Mouse (Mus musculus): ENCODE results near the gene Ccdc171.
"Not testable (repeated sequence)": the region's sequence is repeated elsewhere in the genome, so short reads cannot be mapped to it uniquely, and the experiment has no call there.

The Ccdc171 gene

DNA sequence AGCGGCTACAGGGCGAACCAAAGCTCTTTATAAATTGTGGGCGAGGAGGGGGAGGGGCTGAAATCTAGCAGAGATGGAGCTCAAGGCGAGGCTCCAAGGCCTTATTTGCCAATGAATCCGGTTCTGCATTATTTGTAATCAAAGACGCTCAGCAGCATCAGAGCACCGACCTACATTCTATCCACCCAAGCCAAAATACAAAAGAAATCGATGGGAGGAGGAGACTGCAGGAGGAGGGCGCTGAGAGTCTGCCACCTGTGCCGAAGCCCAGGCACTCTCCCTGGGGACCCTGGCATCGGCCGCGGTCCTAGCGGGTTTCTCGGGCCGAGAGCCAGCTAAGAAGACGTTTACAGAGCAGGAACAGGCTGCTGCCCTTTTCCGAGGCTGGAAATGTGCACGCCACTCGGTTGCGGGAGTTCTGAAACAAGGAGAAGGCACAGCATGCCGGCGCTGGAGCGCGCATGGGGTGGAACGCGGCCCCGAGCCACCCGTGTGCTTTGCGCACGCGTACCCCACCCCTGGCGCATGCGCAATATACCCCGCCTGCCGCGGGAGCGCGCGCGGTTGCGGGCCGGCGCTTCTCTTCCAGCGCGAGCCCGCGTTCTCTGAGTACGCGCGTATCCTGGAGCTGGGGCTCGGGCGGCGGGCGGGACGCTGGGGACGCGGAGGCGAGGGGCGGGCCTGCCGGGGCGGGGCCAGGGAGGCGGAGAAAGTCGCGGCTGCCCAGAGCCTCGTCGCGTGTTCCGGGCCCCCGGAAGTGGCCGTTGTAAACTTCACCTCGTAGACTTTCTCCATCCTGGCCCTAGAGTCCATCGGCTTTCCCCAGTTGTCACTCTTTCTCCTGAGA lies at the start of gene Ccdc171:
Gene Ccdc171 (plus strand): TSS at position 703 of the 847 bp plus-strand sequence.
- DNase-seq (ENCODE audit: low read depth, low spot score), result peak; percentile 97
- no peaks in the 10 kb centered on the region for H3K27me3 ChIP-seq (ENCODE audit: control insufficient read depth, insufficient read depth, low read length, poor library complexity, severe bottlenecking)
- H3K36me3 ChIP-seq (ENCODE audit: control insufficient read depth, insufficient read depth, low read length, poor library complexity, severe bottlenecking), result no peaks in the 10 kb centered on the region

DNA sequence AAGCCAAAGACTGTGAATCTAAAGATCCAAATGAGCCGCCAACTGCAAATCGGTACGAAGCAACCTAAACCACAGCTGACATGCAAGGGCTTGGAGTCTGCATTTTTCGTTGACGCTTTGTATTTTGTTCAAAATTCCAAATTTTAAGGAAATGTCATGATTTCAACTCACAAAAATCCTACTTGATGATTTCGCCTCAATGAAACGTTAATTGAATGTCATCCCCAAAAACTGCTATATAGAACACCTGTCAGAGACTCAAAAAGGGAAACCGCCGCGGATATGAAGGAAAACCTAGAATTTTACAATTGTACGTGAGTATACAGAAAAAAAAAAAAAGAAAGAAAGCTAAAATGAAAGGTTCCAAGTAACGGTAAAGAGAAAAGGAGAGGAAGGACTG lies 40.1 kb upstream of the Ccdc171 start:
- H3K36me3 ChIP-seq (ENCODE audit: control insufficient read depth, insufficient read depth, low read length, poor library complexity, severe bottlenecking), result peaks cover 3% of the 10 kb centered on the region; the same call in 1 of the 2 replicates
- DNase-seq (ENCODE audit: low read depth, low spot score), result no peak

DNA sequence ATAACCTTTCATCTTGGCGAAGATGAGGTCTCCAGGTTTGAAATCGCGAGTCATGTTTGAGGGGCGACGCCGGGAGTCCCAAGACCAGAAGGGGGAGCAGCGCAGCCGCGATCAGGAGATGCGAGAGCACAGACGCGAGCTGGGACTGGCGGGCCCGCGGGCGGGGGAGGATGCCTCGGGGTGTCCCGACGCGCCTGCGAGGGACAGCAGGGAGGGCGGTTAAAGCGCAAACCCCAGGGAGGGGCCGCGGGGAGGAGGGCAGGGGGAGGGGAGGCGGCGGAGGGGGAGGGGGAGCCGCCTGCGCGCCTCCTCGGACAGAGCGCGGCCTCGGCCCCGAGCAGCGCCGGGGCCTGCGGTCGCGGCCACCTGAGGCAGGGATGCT lies 39.6 kb upstream of the Ccdc171 start:
- DNase-seq (ENCODE audit: low read depth, low spot score), result peak; percentile 89
- H3K36me3 ChIP-seq (ENCODE audit: control insufficient read depth, insufficient read depth, low read length, poor library complexity, severe bottlenecking), result 0 out of 2 replicates have a peak, but pooled peaks cover 2% of the 10 kb centered on the region

More for the DNA sequence above, 40.1 kb upstream of the Ccdc171 start:
- H3K27me3 ChIP-seq (ENCODE audit: control insufficient read depth, insufficient read depth, low read length, poor library complexity, severe bottlenecking), result no peaks in the 10 kb centered on the region

GRCm38 (mm10) chr4:83486117-83486901 lies 39.0 kb upstream of the Ccdc171 start, which contains the start of gene Psip1:
Gene Psip1 (minus strand): TSS chr4:83486459.
- 0 out of 2 replicates have a peak, but pooled peaks cover 2% of the 10 kb centered on the region for H3K36me3 ChIP-seq (ENCODE audit: control insufficient read depth, insufficient read depth, low read length, poor library complexity, severe bottlenecking)
- H3K27me3 ChIP-seq (ENCODE audit: control insufficient read depth, insufficient read depth, low read length, poor library complexity, severe bottlenecking), result no peaks in the 10 kb centered on the region
- peak; percentile 90 for DNase-seq (ENCODE audit: low read depth, low spot score)

More for the DNA sequence above, 39.6 kb upstream of the Ccdc171 start:
- H3K27me3 ChIP-seq (ENCODE audit: control insufficient read depth, insufficient read depth, low read length, poor library complexity, severe bottlenecking), result no peaks in the 10 kb centered on the region

GRCm38 (mm10) chr4:83489121-83489520 lies 36.2 kb upstream of the Ccdc171 start:
- H3K27me3 ChIP-seq (ENCODE audit: control insufficient read depth, insufficient read depth, low read length, poor library complexity, severe bottlenecking), result no peaks in the 10 kb centered on the region
- no peak for DNase-seq (ENCODE audit: low read depth, low spot score)

GRCm38 (mm10) chr4:83493112-83493511 lies 32.2 kb upstream of the Ccdc171 start:
- H3K36me3 ChIP-seq (ENCODE audit: control insufficient read depth, insufficient read depth, low read length, poor library complexity, severe bottlenecking), result no peaks in the 10 kb centered on the region
- peak; percentile 20 for DNase-seq (ENCODE audit: low read depth, low spot score)
- H3K27me3 ChIP-seq (ENCODE audit: control insufficient read depth, insufficient read depth, low read length, poor library complexity, severe bottlenecking), result no peaks in the 10 kb centered on the region

More at GRCm38 (mm10) chr4:83489121-83489520, 36.2 kb upstream of the Ccdc171 start:
- H3K36me3 ChIP-seq (ENCODE audit: control insufficient read depth, insufficient read depth, low read length, poor library complexity, severe bottlenecking), result no peaks in the 10 kb centered on the region

GRCm38 (mm10) chr4:83497013-83497412 lies 28.3 kb upstream of the Ccdc171 start:
- H3K27me3 ChIP-seq (ENCODE audit: control insufficient read depth, insufficient read depth, low read length, poor library complexity, severe bottlenecking); H3K36me3 ChIP-seq (ENCODE audit: control insufficient read depth, insufficient read depth, low read length, poor library complexity, severe bottlenecking); DNase-seq (ENCODE audit: low read depth, low spot score): not testable (repeated sequence)

DNA sequence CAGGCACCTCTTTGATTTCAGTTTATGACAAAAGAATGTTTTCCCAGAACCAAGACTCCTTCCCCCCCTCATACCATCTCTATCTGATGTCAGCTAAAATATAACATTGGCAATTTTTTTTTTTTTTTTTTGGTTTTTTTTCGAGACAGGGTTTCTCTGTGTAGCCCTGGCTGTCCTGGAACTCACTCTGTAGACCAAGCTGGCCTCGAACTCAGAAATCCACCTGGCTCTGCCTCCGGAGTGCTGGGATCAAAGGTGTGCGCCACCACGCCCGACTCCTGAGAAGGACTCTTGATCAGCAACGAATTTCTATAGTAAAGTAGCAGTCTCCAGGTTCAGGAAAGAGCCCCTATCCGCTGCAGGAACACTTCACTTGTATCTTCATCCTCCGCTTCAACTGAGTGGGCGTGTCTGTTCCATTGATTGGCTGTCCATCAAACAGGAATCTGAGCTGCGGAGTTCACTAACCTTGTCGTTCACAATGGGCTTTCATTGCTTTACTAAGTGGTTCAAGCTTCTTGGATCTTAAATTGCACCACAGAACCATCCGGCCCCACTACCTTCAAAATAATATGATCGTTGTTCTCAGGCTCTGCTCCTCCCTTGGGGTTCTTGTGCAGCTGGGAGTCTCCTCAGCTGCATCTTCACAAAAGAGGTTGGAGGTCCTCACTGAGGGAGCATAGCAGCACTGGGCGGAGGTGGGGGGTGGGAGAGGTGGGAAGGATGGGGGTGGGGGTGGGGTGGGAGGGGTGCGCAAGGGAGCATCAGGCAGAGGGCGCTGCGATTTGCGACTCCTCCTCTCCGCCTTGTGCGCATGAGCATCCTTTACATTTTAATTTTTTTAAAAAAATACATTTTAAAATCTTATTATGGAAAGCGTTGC lies 24.9 kb upstream of the Ccdc171 start:
- Histone ChIP-seq H3K36me3 (ENCODE audit: control insufficient read depth, insufficient read depth, low read length, poor library complexity, severe bottlenecking) (no peaks in the 10 kb centered on the region), H3K27me3 (ENCODE audit: control insufficient read depth, insufficient read depth, low read length, poor library complexity, severe bottlenecking) (no peaks in the 10 kb centered on the region)
- no peak for DNase-seq (ENCODE audit: low read depth, low spot score)

- DNase-seq (ENCODE audit: low read depth, low spot score), result no peak
- Histone ChIP-seq H3K27me3 (ENCODE audit: control insufficient read depth, insufficient read depth, low read length, poor library complexity, severe bottlenecking) (no peaks in the 10 kb centered on the region), H3K36me3 (ENCODE audit: control insufficient read depth, insufficient read depth, low read length, poor library complexity, severe bottlenecking) (no peaks in the 10 kb centered on the region)
Observed at GRCm38 (mm10) chr4:83501037-83501430, 24.3 kb upstream of the Ccdc171 start.

DNA sequence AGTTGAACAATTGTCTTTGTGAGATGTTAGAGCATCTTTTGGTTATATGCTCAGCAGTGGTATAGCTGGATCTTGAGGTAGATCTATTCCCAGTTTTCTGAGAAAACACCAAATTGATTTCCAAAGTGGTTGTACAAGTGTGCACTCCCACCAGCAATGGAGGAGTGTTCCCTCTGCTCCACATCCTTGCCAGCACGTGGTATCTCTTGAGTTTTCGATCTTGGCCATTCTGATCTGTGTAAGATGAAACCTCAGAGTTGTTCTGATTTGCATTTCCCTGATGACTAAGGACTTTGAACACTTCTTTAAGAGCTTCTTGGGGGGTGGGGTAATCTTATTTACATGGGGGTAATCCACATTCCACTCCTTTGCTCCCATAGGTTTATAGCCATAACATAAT lies 15.7 kb upstream of the Ccdc171 start:
- Histone ChIP-seq H3K27me3 (ENCODE audit: control insufficient read depth, insufficient read depth, low read length, poor library complexity, severe bottlenecking) (no peaks in the 10 kb centered on the region), H3K36me3 (ENCODE audit: control insufficient read depth, insufficient read depth, low read length, poor library complexity, severe bottlenecking) (no peaks in the 10 kb centered on the region)
- DNase-seq (ENCODE audit: low read depth, low spot score), result no peak

GRCm38 (mm10) chr4:83511083-83511482 lies 14.3 kb upstream of the Ccdc171 start:
- no peaks in the 10 kb centered on the region for H3K36me3 ChIP-seq (ENCODE audit: control insufficient read depth, insufficient read depth, low read length, poor library complexity, severe bottlenecking)
- no peak for DNase-seq (ENCODE audit: low read depth, low spot score)

DNA sequence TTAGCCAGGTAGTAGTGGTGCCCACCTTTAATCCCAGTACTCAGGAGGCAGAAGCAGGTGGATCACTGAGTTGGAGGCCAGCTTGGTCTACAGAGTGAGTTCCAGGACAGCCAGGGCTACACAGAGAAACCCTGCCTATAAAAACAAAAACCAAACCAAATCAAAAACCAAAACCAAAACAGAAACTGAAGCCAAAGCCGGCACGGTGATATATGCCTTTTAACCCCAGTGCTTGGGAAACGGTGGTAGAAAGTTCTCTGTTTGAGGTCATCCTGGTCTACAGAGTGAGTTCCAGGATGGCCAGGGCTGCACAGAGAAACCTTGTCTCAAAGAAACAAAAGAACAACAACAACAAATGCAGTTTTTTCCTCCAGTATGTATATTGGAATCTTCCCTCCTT lies 13.1 kb upstream of the Ccdc171 start:
- no peaks in the 10 kb centered on the region for H3K27me3 ChIP-seq (ENCODE audit: control insufficient read depth, insufficient read depth, low read length, poor library complexity, severe bottlenecking)
- H3K36me3 ChIP-seq (ENCODE audit: control insufficient read depth, insufficient read depth, low read length, poor library complexity, severe bottlenecking), result no peaks in the 10 kb centered on the region
- peak; percentile 20 for DNase-seq (ENCODE audit: low read depth, low spot score)

More at GRCm38 (mm10) chr4:83511083-83511482, 14.3 kb upstream of the Ccdc171 start:
- H3K27me3 ChIP-seq (ENCODE audit: control insufficient read depth, insufficient read depth, low read length, poor library complexity, severe bottlenecking), result no peaks in the 10 kb centered on the region

- no peaks in the 10 kb centered on the region for H3K27me3 ChIP-seq (ENCODE audit: control insufficient read depth, insufficient read depth, low read length, poor library complexity, severe bottlenecking)
- DNase-seq (ENCODE audit: low read depth, low spot score), result no peak
Observed at GRCm38 (mm10) chr4:83512644-83513043, 12.7 kb upstream of the Ccdc171 start.

DNA sequence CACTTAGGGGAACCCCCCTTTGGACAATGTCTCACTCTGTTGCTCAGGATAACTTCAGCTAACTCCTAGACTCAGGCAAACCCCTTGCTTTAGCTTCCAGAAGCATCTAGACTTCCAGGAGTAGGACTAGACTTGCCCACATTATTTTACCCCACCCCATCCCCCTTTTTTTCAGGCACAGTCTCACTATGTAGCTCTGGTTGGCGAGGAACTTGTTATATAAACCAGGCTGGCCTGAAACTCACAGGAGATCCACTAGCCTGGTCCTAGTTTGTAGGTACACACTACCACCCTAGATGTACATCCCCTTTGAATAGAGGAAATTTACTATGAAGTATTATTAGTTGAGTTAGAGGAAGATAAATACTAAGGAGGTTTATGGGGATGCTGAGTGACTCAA lies 11.2 kb upstream of the Ccdc171 start:
- no peak for DNase-seq (ENCODE audit: low read depth, low spot score)
- Histone ChIP-seq H3K36me3 (ENCODE audit: control insufficient read depth, insufficient read depth, low read length, poor library complexity, severe bottlenecking) (no peaks in the 10 kb centered on the region), H3K27me3 (ENCODE audit: control insufficient read depth, insufficient read depth, low read length, poor library complexity, severe bottlenecking) (no peaks in the 10 kb centered on the region; the same call in 1 of the 2 replicates)

More at GRCm38 (mm10) chr4:83512644-83513043, 12.7 kb upstream of the Ccdc171 start:
- H3K36me3 ChIP-seq (ENCODE audit: control insufficient read depth, insufficient read depth, low read length, poor library complexity, severe bottlenecking), result no peaks in the 10 kb centered on the region

Data from splenic B cell, adult 2 months (primary cell).